Mouse (Mus musculus): ENCODE measurements around the gene Ppm1f. TPM values are rescaled to one million over a fixed set of nuclear protein-coding genes. Genes with fewer than 3 reads are reported as not detected.

Ppm1f gene
- total and polyA plus RNA-seq, 3 experiments: 37.7 to 47.5 (median 43.2) TPM

GRCm38 (mm10) chr16:16870241-16870616, 26.0 kb upstream of the Ppm1f start:
- H3K36me3 ChIP-seq (replicated peaks in 1 of 2; ENCODE audit: control insufficient read depth in 1 of 2, insufficient read depth in 1 of 2, low read length in 1 of 2): peaks cover 3 to 26% of the 10 kb centered on the region in 2 experiments
- H3K9me3 ChIP-seq (replicated peaks; ENCODE audit: low read length): no peaks in the 10 kb centered on the region
- dilution Hi-C loops (cut with MboI; ENCODE audit: extremely low pct_ligation_motif_present, extremely low pct_unique_long_range_greater_than_20kb, low sequenced_read_pairs) (no loop called here), in situ Hi-C loops (cut with MboI; ENCODE audit: low pct_ligation_motif_present, low pct_unique_long_range_greater_than_20kb, low sequenced_read_pairs) (no loop called here)
- peaks cover 2 to 51% of the 10 kb centered on the region in 2 experiments for H3K4me1 ChIP-seq (ENCODE audit: control insufficient read depth in 1 of 2, insufficient read depth in 2 of 2)
- H3K79me2 ChIP-seq (replicated peaks; ENCODE audit: control insufficient read depth, extremely low read depth, insufficient read depth, poor library complexity, severe bottlenecking): peaks cover 18% of the 10 kb centered on the region
- peak overlapping the region; percentile 80 for H3K4me2 ChIP-seq (ENCODE audit: insufficient read depth, low read depth, poor library complexity, severe bottlenecking)
- no peak for TF ChIP-seq ZKSCAN1 (IDR thresholded peaks at IDR 0.05; ENCODE audit: borderline replicate concordance, low read depth, low read length)
- no peak for DNase-seq (ENCODE audit: extremely low read depth)
- no peaks in the 10 kb centered on the region for H3K27me3 ChIP-seq (replicated peaks)
- no peak overlapping the region for H3K27ac ChIP-seq (ENCODE audit: insufficient read depth, low read depth)
- H3K4me3 ChIP-seq (replicated peaks in 1 of 3; ENCODE audit: low read depth in 2 of 3, low read length in 2 of 3, poor library complexity in 1 of 3): peak overlapping the region in 2 of 3 experiments; percentile 40 to 80
- no peak overlapping the region; the same call in 1 of the 2 replicates for H3K9ac ChIP-seq (ENCODE audit: insufficient read depth, low read depth)

- Histone ChIP-seq H3K36me3 (replicated peaks in 1 of 2; ENCODE audit: control insufficient read depth in 1 of 2, insufficient read depth in 1 of 2, low read length in 1 of 2) (peaks cover 3 to 30% of the 10 kb centered on the region in 2 experiments), H3K27me3 (replicated peaks) (no peaks in the 10 kb centered on the region), H3K79me2 (replicated peaks; ENCODE audit: control insufficient read depth, extremely low read depth, insufficient read depth, poor library complexity, severe bottlenecking) (peaks cover 18% of the 10 kb centered on the region), H3K9me3 (replicated peaks; ENCODE audit: low read length) (peaks cover under 1% of the 10 kb centered on the region), H3K4me3 (replicated peaks in 1 of 3; ENCODE audit: low read depth in 2 of 3, low read length in 2 of 3, poor library complexity in 1 of 3) (peak within 1 kb of the TSS; percentile 80 to 95 (median 80)), H3K4me1 (ENCODE audit: control insufficient read depth in 1 of 2, insufficient read depth in 2 of 2) (peaks cover 2 to 47% of the 10 kb centered on the region in 2 experiments), H3K9ac (ENCODE audit: insufficient read depth, low read depth) (peak within 1 kb of the TSS; percentile 89), H3K4me2 (ENCODE audit: insufficient read depth, low read depth, poor library complexity, severe bottlenecking) (peak within 1 kb of the TSS; percentile 80), H3K27ac (ENCODE audit: insufficient read depth, low read depth) (peak within 1 kb of the TSS; percentile 69)
- DNase-seq (ENCODE audit: extremely low read depth): peak; percentile 99
- dilution Hi-C loops (cut with MboI; ENCODE audit: extremely low pct_ligation_motif_present, extremely low pct_unique_long_range_greater_than_20kb, low sequenced_read_pairs): no loop called here
- in situ Hi-C loops (cut with MboI; ENCODE audit: low pct_ligation_motif_present, low pct_unique_long_range_greater_than_20kb, low sequenced_read_pairs): no loop called here
- TF ChIP-seq JUND (conservative IDR thresholded peaks at IDR 0.05; ENCODE audit: low read depth, low read length) (peak; percentile 37; the same call in 1 of the 2 replicates), POLR2AphosphoS2 (IDR thresholded peaks at IDR 0.05; ENCODE audit: low read depth, low read length) (0 out of 2 replicates have a peak, but pooled peaks have one; percentile 64), CHD2 (IDR thresholded peaks at IDR 0.05; ENCODE audit: low read length) (peak; percentile 78), EP300 (IDR thresholded peaks at IDR 0.05; ENCODE audit: low read length) (peak; percentile 49; the same call in 1 of the 2 replicates), SIN3A (IDR thresholded peaks at IDR 0.05; ENCODE audit: low read length) (peak; percentile 96; the same call in 1 of the 2 replicates), KAT2A (IDR thresholded peaks at IDR 0.05; ENCODE audit: insufficient replicate concordance, low read length) (peak; percentile 93), ZMIZ1 (IDR thresholded peaks at IDR 0.05; ENCODE audit: low read depth, low read length) (peak; percentile 95), NELFE (IDR thresholded peaks at IDR 0.05; ENCODE audit: low read depth, low read length) (peak; percentile 89), MYC (IDR thresholded peaks at IDR 0.05; ENCODE audit: low read depth, low read length) (peak; percentile 90), ZKSCAN1 (IDR thresholded peaks at IDR 0.05; ENCODE audit: borderline replicate concordance, low read depth, low read length) (no peak), BHLHE40 (IDR thresholded peaks at IDR 0.05; ENCODE audit: low read depth, low read length) (peak; percentile 55; the same call in 1 of the 2 replicates), CHD1 (IDR thresholded peaks at IDR 0.05; ENCODE audit: low read depth, low read length) (peak; percentile 48; the same call in 1 of the 2 replicates), RCOR1 (conservative IDR thresholded peaks at IDR 0.05; ENCODE audit: low read depth, low read length) (peak; percentile 88), E2F4 (IDR thresholded peaks at IDR 0.05; ENCODE audit: insufficient replicate concordance, low read depth, low read length) (no peak), POLR2A (IDR thresholded peaks at IDR 0.05; ENCODE audit: low read depth, low read length) (peak; percentile 86), PAX5 (IDR thresholded peaks at IDR 0.05; ENCODE audit: low read length) (no peak), MXI1 (IDR thresholded peaks at IDR 0.05; ENCODE audit: low read depth, low read length) (peak; percentile 92; the same call in 1 of the 2 replicates), NRF1 (IDR thresholded peaks at IDR 0.05; ENCODE audit: low read depth, low read length) (peak; percentile 72), MEF2A (IDR thresholded peaks at IDR 0.05; ENCODE audit: borderline replicate concordance, low read depth, low read length) (peak; percentile 94), TBP (conservative IDR thresholded peaks at IDR 0.05; ENCODE audit: low read depth, low read length) (peak; percentile 86), USF1 (IDR thresholded peaks at IDR 0.05; ENCODE audit: low read depth, low read length) (0 out of 2 replicates have a peak, but pooled peaks have one; percentile 8), MAFK (IDR thresholded peaks at IDR 0.05; ENCODE audit: insufficient replicate concordance, low read length) (peak; percentile 48; the same call in 1 of the 2 replicates), RAD21 (IDR thresholded peaks at IDR 0.05; ENCODE audit: low read depth, low read length) (no peak; the same call in 1 of the 2 replicates), SMC3 (IDR thresholded peaks at IDR 0.05; ENCODE audit: low read depth, low read length) (peak; percentile 13; the same call in 1 of the 2 replicates), ETS1 (conservative IDR thresholded peaks at IDR 0.05; ENCODE audit: low read depth, low read length) (peak; percentile 60), GABPA (IDR thresholded peaks at IDR 0.05; ENCODE audit: insufficient replicate concordance, low read depth, low read length) (peak; percentile 44; the same call in 1 of the 2 replicates), UBTF (IDR thresholded peaks at IDR 0.05; ENCODE audit: low read depth, low read length) (peak; percentile 96), USF2 (conservative IDR thresholded peaks at IDR 0.05; ENCODE audit: low read depth, low read length) (no peak), MAX (IDR thresholded peaks at IDR 0.05; ENCODE audit: low read length) (peak; percentile 88), CTCF (conservative IDR thresholded peaks at IDR 0.05 in 1 of 2, IDR thresholded peaks at IDR 0.05 in 1 of 2; ENCODE audit: low read depth in 2 of 2, low read length in 2 of 2) (0 out of 4 replicates have a peak, but pooled peaks of 1 of the 2 experiments have one; percentile 26), ELF1 (IDR thresholded peaks at IDR 0.05; ENCODE audit: low read depth, low read length) (peak; percentile 99)
These were observed 25.5 kb upstream of the Ppm1f start, which contains the start of the genes Top3b and Vpreb1 for GRCm38 (mm10) chr16:16870617-16871331. TSS of gene Top3b (plus strand) at chr16:16870736. TSS of gene Vpreb1 (minus strand) at chr16:16870843.
